Mouse (Mus musculus) lung, postnatal 14 days (tissue): Measurements from ENCODE around the gene Stat2.

Experiments
- DNase-seq: peaks from one replicate; pipeline ENCODE4 v3.0.0; 2021

Gene Stat2

DNA sequence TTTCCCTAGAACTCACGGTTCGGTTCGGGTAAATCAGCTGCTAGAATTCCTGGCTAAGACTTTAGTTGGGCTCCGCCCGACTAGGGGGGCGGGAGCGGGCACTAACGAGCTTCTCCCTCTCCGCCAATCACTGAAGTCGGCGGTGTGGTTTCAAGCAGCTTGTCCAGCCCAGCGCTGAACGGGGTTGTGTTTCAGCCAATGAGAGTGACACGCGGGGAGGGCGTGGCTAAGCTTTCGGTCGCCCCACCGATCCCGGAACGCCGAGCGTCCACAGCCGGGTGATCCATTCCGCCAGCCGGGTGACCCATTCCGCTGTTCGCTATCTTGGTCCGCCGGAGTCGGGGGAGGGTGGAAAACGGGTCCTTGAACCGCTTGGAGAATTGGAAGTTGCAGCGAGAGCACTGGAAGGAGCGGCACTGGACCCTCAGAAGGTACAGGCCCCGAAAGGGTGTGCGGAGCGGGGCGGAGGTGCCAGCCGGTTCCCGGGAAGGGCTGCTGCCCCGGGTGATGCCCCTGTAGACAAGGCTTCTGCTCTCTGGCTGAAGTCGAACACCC is at the start of gene Stat2:
TSS of gene Stat2 (plus strand) at position 273 of the 555 bp plus-strand sequence.
- peak; percentile 97 for DNase-seq

DNA sequence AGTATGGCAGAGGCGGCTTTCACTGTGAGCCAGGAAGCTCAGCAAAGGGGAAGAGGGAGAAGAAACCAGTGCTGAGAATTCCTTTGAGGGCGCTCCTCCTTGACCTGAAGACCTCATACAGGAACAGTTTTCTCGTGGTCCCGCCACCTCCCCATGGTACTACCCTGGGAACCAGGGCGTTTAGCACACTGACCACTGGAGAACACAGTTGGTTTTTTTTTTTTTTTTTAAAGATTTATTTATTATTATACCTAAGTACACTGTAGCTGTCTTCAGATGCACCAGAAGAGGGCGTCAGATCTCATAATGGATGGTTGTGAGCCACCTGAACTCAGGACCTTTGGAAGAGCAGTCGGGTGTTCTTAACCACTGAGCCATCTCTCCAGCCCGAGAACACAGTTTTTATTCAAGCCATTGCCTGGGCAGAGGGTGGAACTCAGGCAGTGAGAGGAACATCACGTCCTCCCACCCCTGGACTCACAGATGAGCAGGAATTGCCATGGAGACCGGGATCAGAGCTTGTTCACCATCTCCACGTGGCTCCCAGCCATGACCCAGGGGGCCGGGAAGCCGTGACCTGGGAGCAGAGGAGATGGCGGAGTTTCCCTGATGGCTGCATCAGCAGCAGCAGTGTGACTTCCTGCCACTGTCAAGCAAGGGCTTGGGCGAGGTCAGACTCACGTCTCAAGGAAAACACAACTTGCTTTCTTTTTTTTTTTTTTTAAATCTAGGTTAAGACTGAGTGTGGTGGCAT is 48.6 kb upstream of the Stat2 start:
- DNase-seq: peak; percentile 6

GRCm38 (mm10) chr10:128225064-128225463 is 45.3 kb upstream of the Stat2 start:
- no peak for DNase-seq

DNA sequence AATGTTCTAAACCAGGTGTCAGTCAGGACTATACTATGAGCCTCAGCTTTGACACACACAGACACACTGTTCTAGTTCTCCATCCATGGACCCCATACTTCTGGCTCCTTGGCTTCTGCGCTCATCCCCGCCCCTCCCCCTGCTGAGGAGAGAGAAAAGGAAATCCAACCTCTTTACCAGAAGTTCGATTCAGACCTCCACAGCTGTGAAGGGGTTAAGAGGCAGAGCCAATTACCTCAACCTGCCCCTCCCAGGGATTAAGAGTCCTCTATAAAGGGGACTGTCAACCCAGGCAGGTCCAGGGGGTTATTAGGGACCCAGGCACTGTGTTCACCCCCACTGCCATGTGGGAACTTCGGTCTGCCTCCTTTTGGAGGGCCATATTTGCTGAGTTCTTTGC is 44.8 kb upstream of the Stat2 start, which contains the start of gene Mip:
TSS of gene Mip (plus strand) at position 301 of the 400 bp plus-strand sequence.
- DNase-seq: no peak

DNA sequence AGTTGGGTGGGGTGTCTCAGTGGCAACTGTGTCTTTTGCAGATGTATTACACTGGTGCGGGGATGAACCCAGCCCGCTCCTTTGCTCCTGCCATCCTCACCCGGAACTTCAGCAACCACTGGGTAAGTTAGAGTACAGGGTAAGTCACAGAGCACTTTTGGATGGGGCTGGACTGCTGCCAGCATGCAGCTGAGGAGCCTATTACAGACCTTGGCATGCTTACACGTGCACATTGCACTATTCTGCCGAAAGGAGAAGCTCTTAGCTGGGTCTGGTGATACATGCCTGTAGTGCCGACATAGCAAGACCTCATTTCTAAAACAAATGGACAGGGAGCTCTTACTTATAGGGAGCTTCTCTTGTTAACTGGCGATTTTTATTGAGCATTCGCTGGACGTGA is 42.8 kb upstream of the Stat2 start:
- no peak for DNase-seq

GRCm38 (mm10) chr10:128228009-128228408 is 42.4 kb upstream of the Stat2 start:
- DNase-seq: no peak

DNA sequence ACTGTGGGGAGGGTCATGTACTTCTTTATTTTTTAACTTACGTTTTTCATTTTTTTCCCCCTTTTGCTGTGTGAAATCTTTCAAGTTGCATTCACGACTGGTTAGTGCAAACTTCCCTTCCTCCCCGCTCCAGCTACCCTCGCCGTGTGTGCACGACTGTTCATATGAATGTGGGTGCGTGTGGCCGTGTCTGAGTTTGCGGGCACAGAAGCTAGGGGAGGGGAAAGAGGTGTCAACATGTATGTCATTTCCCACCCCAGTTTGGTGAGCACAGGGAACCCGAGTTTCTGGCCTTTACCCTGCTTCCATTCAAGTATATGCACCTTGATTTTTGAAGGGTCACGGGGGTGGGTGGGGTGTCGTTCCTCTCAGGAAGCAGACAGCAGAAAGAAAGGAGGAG is 39.8 kb upstream of the Stat2 start:
- DNase-seq: no peak

DNA sequence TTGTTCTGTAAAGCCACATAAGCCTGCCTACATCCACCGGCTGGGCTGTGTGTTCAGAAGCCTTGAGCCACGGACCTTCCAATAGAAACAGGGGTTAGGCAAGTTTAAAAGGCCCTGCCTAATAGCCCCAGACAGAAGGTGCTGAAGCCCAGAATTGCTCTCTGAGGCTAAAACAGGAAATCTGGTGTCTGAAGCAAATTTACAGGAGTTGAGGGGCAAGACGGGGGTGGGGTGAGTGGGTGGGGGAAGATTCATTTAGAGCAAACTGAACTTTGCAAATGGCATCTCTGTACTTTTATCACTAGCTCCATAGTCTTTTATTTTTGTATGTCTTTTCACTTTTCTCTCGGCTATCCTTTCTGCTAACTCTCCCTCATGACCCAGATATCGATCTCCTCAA is 39.2 kb upstream of the Stat2 start:
- no peak for DNase-seq

DNA sequence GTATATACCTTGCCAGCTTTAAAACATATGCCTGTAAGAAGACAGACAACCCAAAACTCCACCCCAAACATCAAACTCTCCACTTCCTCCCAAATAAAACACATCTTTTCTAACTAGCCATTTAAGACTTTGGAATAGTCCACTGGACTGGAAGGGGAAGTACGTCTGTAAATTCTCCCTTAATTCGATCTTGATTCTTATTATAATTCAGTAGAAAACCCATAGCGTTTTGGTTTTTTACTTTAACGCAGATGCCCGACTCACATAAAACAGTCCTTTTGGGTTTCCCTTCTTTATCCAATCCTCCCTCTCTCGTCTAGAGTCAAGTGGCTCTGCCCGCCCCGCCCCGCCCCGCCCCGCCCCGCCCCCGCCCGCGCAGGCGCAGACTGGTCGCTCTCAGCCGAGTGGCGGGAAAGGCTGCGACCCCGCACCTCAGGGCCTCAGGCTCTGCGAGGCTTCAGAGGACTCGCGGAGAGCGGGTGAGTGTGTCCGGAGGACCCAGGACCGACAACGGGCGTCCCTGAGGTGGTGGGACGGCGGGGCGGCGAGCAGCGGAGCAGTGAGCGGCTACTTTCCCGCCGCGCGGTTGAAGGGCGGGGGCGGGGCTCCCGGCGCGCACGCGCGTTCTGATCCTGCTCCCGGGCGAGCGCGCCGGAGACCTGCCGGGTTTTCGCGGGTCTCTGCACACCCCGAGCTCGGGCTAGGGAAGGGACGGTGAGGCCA is 38.5 kb upstream of the Stat2 start, which contains the start of gene Timeless:
TSS of gene Timeless (plus strand) at position 369 of the 723 bp plus-strand sequence.
- DNase-seq: peak; percentile 88

DNA sequence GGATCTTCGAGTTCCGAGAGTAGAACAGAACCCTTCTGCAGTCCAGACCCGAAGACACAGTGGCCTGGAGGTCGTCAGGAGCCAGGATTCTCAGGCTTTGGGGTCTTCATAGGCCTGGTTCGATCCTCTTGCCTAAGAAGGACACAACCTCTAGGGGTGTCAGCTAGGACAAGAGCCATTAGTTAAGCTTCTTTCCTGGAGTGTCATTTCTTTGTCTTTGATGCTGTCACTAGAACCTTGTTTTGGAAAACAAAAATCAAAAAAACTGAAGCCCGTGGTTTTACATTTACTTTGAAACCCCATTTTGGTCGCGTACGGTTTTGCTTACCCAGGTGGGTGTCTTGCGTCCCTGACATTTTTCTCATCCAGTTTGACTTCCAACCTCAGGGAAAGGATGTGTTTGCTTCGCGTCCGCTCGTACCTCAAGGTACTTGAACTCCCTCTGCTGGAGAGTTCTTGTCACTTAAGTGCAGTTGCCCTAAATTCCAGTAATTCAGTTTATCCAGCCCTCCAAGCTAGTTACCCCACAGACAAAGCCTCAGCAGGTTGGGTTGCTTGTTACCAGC is 37.9 kb upstream of the Stat2 start:
- peak; percentile 67 for DNase-seq

DNA sequence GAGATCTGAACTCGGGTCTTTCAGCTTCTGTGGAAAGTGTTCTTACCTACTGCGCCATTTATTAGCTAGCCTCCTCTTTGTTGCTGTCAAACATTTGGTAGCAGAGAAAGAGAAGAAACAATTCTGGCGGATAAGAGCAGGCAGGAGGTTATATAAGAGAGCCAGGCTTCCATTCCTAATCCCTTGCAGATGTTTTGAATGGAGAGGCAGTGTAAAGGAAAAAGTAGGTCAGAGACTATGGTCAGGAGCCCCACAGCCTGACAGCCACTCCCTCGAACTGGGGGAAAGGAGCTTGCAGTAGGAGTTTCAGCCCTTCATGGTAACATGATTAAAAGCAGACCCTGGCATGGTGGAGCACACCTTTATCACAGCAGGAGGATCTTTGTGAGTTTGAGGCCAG is 34.0 kb upstream of the Stat2 start:
- DNase-seq: no peak

GRCm38 (mm10) chr10:128237807-128238480 is 32.4 kb upstream of the Stat2 start:
- DNase-seq: no peak

- no peak for DNase-seq
Observed at GRCm38 (mm10) chr10:128239140-128239539, 31.2 kb upstream of the Stat2 start.

DNA sequence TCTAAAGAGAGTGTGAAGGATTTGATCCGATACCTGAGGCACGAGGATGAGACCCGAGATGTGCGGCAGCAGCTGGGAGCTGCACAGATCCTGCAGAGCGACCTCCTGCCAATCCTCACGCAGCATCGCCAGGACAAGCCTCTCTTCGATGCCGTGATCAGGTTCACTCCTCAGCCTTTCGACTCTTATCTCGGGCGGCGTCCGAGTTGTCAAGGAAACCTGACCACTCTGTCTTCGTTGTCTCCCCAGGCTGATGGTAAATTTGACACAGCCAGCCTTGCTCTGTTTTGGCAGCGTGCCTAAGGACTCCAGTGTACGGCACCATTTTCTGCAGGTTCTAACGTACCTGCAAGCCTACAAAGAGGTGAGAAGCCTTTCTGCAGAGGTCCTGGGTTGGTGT is 30.2 kb upstream of the Stat2 start:
- no peak for DNase-seq

DNA sequence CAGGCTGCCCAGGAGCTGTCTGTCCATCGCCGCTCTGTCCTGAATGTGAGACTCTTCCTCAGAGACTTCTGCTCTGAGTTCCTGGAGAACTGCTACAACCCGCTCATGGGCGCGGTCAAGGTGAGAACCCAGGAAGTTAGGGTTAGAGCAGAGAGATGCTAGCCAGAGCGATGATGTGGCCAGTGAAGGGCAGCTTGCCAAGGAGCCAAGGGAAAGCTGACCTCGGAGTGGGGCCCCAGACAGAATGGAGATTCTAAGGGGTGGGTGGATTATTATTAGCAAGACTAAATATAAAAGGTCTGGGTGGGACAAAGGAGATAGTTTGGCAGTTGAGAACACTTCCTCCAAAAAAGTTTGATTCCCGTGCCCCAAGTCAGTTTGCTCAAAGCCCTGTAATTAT is 27.1 kb upstream of the Stat2 start:
- no peak for DNase-seq

GRCm38 (mm10) chr10:128244121-128244520 is 26.2 kb upstream of the Stat2 start:
- DNase-seq: no peak

GRCm38 (mm10) chr10:128247020-128247732 is 23.2 kb upstream of the Stat2 start:
- DNase-seq: peak; percentile 36

GRCm38 (mm10) chr10:128250565-128250964 is 19.8 kb upstream of the Stat2 start:
- DNase-seq: no peak

GRCm38 (mm10) chr10:128253677-128254255 is 16.6 kb upstream of the Stat2 start, which contains the start of gene Apon:
Gene Apon, plus strand, starts transcription at chr10:128254096.
- no peak for DNase-seq

- no peak for DNase-seq
Observed at GRCm38 (mm10) chr10:128255925-128256324, 14.4 kb upstream of the Stat2 start.

GRCm38 (mm10) chr10:128256328-128256727 is 14.0 kb upstream of the Stat2 start:
- DNase-seq: no peak

GRCm38 (mm10) chr10:128258953-128259352 is 11.4 kb upstream of the Stat2 start:
- no peak for DNase-seq
